Mouse (Mus musculus) E14TG2a.4 (cell line): Measurements from ENCODE around the gene Pgpep1l.

Source experiments
- CTCF ChIP-seq: conservative IDR thresholded peaks from 2 replicates; pipeline ENCODE4 v1.5.1; 2014; ENCODE audit warnings: low read length
- NANOG ChIP-seq: IDR thresholded peaks from 2 replicates; pipeline ENCODE4 v1.6.1; 2014; ENCODE audit warnings: borderline replicate concordance, low read length, mixed read lengths
- POU5F1 ChIP-seq: IDR thresholded peaks from 2 replicates; pipeline ENCODE4 v1.6.1; 2014; ENCODE audit warnings: low read length, borderline replicate concordance

DNA sequence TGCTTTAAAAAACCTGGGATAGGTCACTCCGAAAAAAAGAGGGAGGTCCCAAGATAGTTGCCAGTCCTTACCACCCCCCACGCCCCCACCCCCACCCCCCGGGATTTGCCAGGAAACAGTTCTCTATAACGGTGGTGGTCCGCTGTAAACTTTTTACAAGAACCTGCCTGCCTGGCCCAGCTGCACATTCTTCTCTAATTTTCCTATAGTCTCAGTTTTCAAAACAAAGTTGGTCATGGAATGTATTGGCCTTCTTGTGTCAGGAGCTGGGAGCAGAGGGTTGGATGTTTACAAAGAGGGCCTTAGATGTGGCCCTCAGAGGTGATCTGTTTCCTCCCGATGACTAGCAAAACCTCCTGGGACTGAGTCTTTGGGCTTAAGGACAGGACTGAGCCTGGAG is 39.7 kb upstream of the Pgpep1l start:
- TF ChIP-seq CTCF (no peak), NANOG (no peak), POU5F1 (no peak)
